Mouse (Mus musculus) liver, adult 2 months (tissue): ENCODE results near the gene Oard1.

Experiments used
- CTCF ChIP-seq: fragments of 200-500 bp; IDR thresholded peaks from 2 replicates; pipeline ENCODE4 v1.5.1; 2011; ENCODE audit warnings: low read depth, low read length, control low read depth
- POLR2A ChIP-seq: fragments of 200-500 bp; IDR thresholded peaks from 2 replicates; pipeline ENCODE4 v1.6.1; 2011; ENCODE audit warnings: low read length, control low read depth; ENCODE audit not compliant: insufficient read depth; ENCODE audit errors: extremely low read depth

GRCm38 (mm10) chr17:48379050-48379449 lies 30.8 kb upstream of the Oard1 start:
- TF ChIP-seq POLR2A, result no peak
- TF ChIP-seq CTCF, result no peak
